Mouse (Mus musculus): ENCODE measurements around the gene Capza2. TPM values are rescaled to one million over a fixed set of nuclear protein-coding genes. Genes with fewer than 3 reads are reported as not detected.
A peak's percentile ranks its signal among the peaks of the same experiment; 100 is the strongest.

The Capza2 gene
- total RNA-seq (2021) (100 to 1,000 TPM; 130 to 147 TPM), polyA plus RNA-seq (2012; rRNA removed) (26.9 and 64.1 TPM in 2 replicates)
- long read RNA-seq, transcript Capza2-201 (10 exons, 2,537 nt): major isoform, 302 of 312 reads
- long read RNA-seq, partial matches to known transcripts: 5 of 312 reads
- long read RNA-seq, other reads (novel, unspliced or antisense): 4 of 312 reads

DNA sequence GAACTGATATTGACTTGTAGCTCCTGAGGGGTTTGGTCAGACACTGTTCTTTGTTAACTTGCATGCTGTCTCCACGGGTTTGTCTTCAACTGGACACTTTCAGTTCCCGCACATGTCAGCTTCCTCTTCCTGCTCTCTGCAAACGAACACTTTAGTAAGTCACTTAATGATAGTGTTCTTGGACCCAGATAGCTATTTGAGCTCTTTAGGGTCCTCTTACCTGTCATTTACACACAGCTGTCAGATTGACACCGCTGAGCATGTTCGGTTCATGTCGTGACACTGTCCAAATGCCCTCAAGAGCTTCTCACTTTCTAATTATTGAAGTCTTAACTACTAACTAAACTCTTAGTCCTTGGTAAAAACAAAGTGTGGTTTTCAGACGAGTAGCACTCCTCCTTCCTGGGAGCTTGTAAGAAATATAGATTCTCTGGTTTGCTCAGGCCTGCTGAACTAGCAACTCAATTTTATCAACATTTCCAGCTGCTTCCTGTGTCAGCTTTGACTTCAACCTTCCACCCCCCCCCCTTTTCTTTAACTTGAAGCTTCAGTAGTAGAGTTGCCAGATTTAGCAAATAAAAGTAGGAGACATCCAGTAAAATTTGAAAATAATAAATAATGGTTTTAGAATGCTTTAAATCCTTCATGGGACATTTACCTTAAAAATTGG, at the start of gene Capza2:
Gene Capza2, plus strand, starts transcription at position 620 of the 670 bp plus-strand sequence.
- 0 out of 2 replicates have a peak, but pooled peaks cover 2% of the 10 kb centered on the region for H3K79me2 ChIP-seq (replicated peaks; ENCODE audit: control insufficient read depth, insufficient read depth, low read length)
- H3K27me3 ChIP-seq (ENCODE audit: control insufficient read depth, insufficient read depth, low read length): no peaks in the 10 kb centered on the region
- peak in 1 of 2 experiments; percentile 34 for DNase-seq
- peak within 1 kb of the TSS; percentile 92 for H3K9ac ChIP-seq (ENCODE audit: low read depth, low read length)
- H3K4me1 ChIP-seq (ENCODE audit: control insufficient read depth, insufficient read depth, low read length): peaks cover 11% of the 10 kb centered on the region
- H3K36me3 ChIP-seq (ENCODE audit: control insufficient read depth, insufficient read depth, low read length): peaks cover 12% of the 10 kb centered on the region
- H3K27ac ChIP-seq: peak within 1 kb of the TSS; percentile 96
- TF ChIP-seq EP300 (IDR thresholded peaks at IDR 0.05; ENCODE audit: insufficient read depth, low read depth, low read length): no peak
- TF ChIP-seq CTCF (IDR thresholded peaks at IDR 0.05): no peak
- TF ChIP-seq POLR2A (IDR thresholded peaks at IDR 0.05; ENCODE audit: insufficient read depth, low read depth, low read length): no peak
- intact Hi-C loops (cut with DNase I): loop anchor here (5.0 kb wide), 1 partner anchor 57 kb away; the partner anchor contains the start of gene St7
- peak within 1 kb of the TSS; percentile 81 for H3K4me3 ChIP-seq
- 25% methylated on average over 7 of the region's 7 CpGs for WGBS

GRCm38 (mm10) chr6:17589049-17589952, 46.7 kb upstream of the Capza2 start:
- no peak overlapping the region for H3K27ac ChIP-seq
- no peaks in the 10 kb centered on the region for H3K27me3 ChIP-seq (ENCODE audit: control insufficient read depth, insufficient read depth, low read length)
- no peaks in the 10 kb centered on the region; the same call in 1 of the 2 replicates for H3K4me1 ChIP-seq (ENCODE audit: control insufficient read depth, insufficient read depth, low read length)
- peak; percentile 69 to 77 for DNase-seq
- H3K9ac ChIP-seq (ENCODE audit: low read depth, low read length): no peak overlapping the region
- WGBS: 36% methylated on average over 16 of the region's 16 CpGs
- intact Hi-C loops (cut with DNase I): loop anchor here (1.0 to 5.0 kb wide), 5 partner anchors 126 to 562 kb away; partner anchors contain the start of gene Met
- H3K79me2 ChIP-seq (replicated peaks; ENCODE audit: control insufficient read depth, insufficient read depth, low read length): no peaks in the 10 kb centered on the region
- TF ChIP-seq POLR2A (IDR thresholded peaks at IDR 0.05; ENCODE audit: insufficient read depth, low read depth, low read length) (no peak), EP300 (IDR thresholded peaks at IDR 0.05; ENCODE audit: insufficient read depth, low read depth, low read length) (peak; percentile 83), CTCF (IDR thresholded peaks at IDR 0.05) (peak; percentile 97)
- H3K36me3 ChIP-seq (ENCODE audit: control insufficient read depth, insufficient read depth, low read length): no peaks in the 10 kb centered on the region
- H3K4me3 ChIP-seq: no peak overlapping the region

GRCm38 (mm10) chr6:17589953-17590627, 45.9 kb upstream of the Capza2 start:
- H3K4me3 ChIP-seq: no peak overlapping the region
- no peaks in the 10 kb centered on the region; the same call in 1 of the 2 replicates for H3K4me1 ChIP-seq (ENCODE audit: control insufficient read depth, insufficient read depth, low read length)
- H3K79me2 ChIP-seq (replicated peaks; ENCODE audit: control insufficient read depth, insufficient read depth, low read length): no peaks in the 10 kb centered on the region
- H3K27ac ChIP-seq: no peak overlapping the region
- H3K36me3 ChIP-seq (ENCODE audit: control insufficient read depth, insufficient read depth, low read length): no peaks in the 10 kb centered on the region
- DNase-seq: no peak
- no peak overlapping the region for H3K9ac ChIP-seq (ENCODE audit: low read depth, low read length)
- no peaks in the 10 kb centered on the region for H3K27me3 ChIP-seq (ENCODE audit: control insufficient read depth, insufficient read depth, low read length)
- 42% methylated on average over 8 of the region's 8 CpGs for WGBS
- TF ChIP-seq POLR2A (IDR thresholded peaks at IDR 0.05; ENCODE audit: insufficient read depth, low read depth, low read length): no peak
- no peak for TF ChIP-seq EP300 (IDR thresholded peaks at IDR 0.05; ENCODE audit: insufficient read depth, low read depth, low read length)
- no peak for TF ChIP-seq CTCF (IDR thresholded peaks at IDR 0.05)
- intact Hi-C loops (cut with DNase I): loop anchor here (1.0 to 5.0 kb wide), 5 partner anchors 127 to 563 kb away; partner anchors contain the start of gene Met

- Histone ChIP-seq H3K27ac (no peak overlapping the region), H3K27me3 (ENCODE audit: control insufficient read depth, insufficient read depth, low read length) (no peaks in the 10 kb centered on the region), H3K79me2 (replicated peaks; ENCODE audit: control insufficient read depth, insufficient read depth, low read length) (no peaks in the 10 kb centered on the region), H3K9ac (ENCODE audit: low read depth, low read length) (no peak overlapping the region), H3K36me3 (ENCODE audit: control insufficient read depth, insufficient read depth, low read length) (no peaks in the 10 kb centered on the region), H3K4me3 (no peak overlapping the region), H3K4me1 (ENCODE audit: control insufficient read depth, insufficient read depth, low read length) (no peaks in the 10 kb centered on the region; the same call in 1 of the 2 replicates)
- 45% methylated on average over 2 of the region's 2 CpGs for WGBS
- TF ChIP-seq CTCF (IDR thresholded peaks at IDR 0.05): no peak
- TF ChIP-seq EP300 (IDR thresholded peaks at IDR 0.05; ENCODE audit: insufficient read depth, low read depth, low read length): no peak
- TF ChIP-seq POLR2A (IDR thresholded peaks at IDR 0.05; ENCODE audit: insufficient read depth, low read depth, low read length): no peak
- intact Hi-C loops (cut with DNase I): no loop called here
- DNase-seq: no peak
These were observed 42.1 kb upstream of the Capza2 start for GRCm38 (mm10) chr6:17593971-17594370.

GRCm38 (mm10) chr6:17595712-17596462, 40.1 kb upstream of the Capza2 start:
- 67% methylated on average over 11 of the region's 11 CpGs for WGBS
- intact Hi-C loops (cut with DNase I): no loop called here

More at GRCm38 (mm10) chr6:17595712-17596462, 40.1 kb upstream of the Capza2 start:
- Histone ChIP-seq H3K27ac (no peak overlapping the region), H3K9ac (ENCODE audit: low read depth, low read length) (no peak overlapping the region), H3K4me3 (no peak overlapping the region), H3K4me1 (ENCODE audit: control insufficient read depth, insufficient read depth, low read length) (no peaks in the 10 kb centered on the region; the same call in 1 of the 2 replicates), H3K36me3 (ENCODE audit: control insufficient read depth, insufficient read depth, low read length) (no peaks in the 10 kb centered on the region), H3K79me2 (replicated peaks; ENCODE audit: control insufficient read depth, insufficient read depth, low read length) (no peaks in the 10 kb centered on the region), H3K27me3 (ENCODE audit: control insufficient read depth, insufficient read depth, low read length) (no peaks in the 10 kb centered on the region)
- DNase-seq: peak; percentile 26
- TF ChIP-seq CTCF (IDR thresholded peaks at IDR 0.05): no peak
- TF ChIP-seq POLR2A (IDR thresholded peaks at IDR 0.05; ENCODE audit: insufficient read depth, low read depth, low read length): no peak
- TF ChIP-seq EP300 (IDR thresholded peaks at IDR 0.05; ENCODE audit: insufficient read depth, low read depth, low read length): no peak
